Mouse (Mus musculus) kidney, postnatal 36 days (tissue): ENCODE data around the gene Vmn2r35.
"Not testable (repeated sequence)": the region's sequence is repeated elsewhere in the genome, so short reads cannot be mapped to it uniquely, and the experiment has no call there.

Experiments used
- DNase-seq, 2 experiments: peaks; one replicate each; pipeline ENCODE4 v3.0.0; 2021 to 2022; ENCODE audit warnings: mixed read lengths in 2 of 2

The Vmn2r35 gene

DNA sequence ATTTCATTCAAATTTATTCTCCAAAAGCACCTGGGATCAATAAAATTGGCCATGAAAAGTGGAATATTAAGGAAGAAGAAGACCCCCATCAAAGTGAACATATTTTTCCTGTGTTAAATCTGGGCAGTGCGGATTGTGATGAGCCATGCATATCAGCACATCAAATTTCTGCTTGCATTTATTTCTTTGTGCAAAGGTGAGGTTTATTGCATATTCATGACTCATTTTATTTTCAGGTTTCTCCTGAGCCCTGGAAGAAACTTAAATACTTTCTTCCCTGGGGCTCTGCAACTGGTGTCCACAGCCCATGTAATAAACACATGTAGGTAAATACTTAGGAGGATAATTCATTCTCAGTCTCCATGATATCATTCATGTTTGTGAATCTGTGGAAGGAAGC is at the start of gene Vmn2r35:
Gene Vmn2r35 (minus strand): TSS at position 101 of the 400 bp plus-strand sequence.
- DNase-seq, result not testable (repeated sequence)

DNA sequence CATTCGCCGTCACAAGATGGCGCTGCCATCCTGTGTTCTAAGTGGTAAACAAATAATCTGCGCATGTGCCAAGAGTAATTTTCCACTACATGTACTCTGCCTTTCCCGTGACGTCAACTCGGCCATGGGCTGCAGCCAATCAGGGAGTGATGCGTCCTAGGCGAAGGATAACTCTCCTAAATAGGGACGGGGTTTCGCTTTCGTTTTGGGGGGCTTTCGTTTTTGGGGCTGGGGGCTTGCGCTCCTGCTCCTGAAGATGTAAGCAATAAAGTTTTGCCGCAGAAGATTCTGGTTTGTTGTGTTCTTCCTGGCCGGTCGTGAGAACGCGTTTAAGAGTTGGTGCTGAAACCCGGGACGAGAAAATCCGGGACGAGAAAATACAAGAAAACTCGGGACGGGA is 25.5 kb downstream of the Vmn2r35 start:
- DNase-seq, result not testable (repeated sequence)
